Mouse (Mus musculus) large intestine, adult 2 months (tissue): ENCODE data around the gene Zfp207. TPM values are rescaled to one million over a fixed set of nuclear protein-coding genes. Genes with fewer than 3 reads are reported as not detected.
"Not testable (repeated sequence)": the region's sequence is repeated elsewhere in the genome, so short reads cannot be mapped to it uniquely, and the experiment has no call there.

ENCODE experiments used
- DNase-seq: peaks from one replicate; pipeline ENCODE4 v3.0.0-alpha.2; 2012; ENCODE audit warnings: low read depth, low spot score
- WGBS: fragments of 180-500 bp; shearing (Covaris S2); methylation state at CpG from one replicate; pipeline ENCODE4 v1.1.7; 2018; 5-methylcytosine and 5-hydroxymethylcytosine counted together
- polyA plus RNA-seq: library from polyadenylated mRNA; depleted of rRNA; stranded (reverse); fragments of >200 nt; gene quantifications from 2 replicates; pipeline ENCODE4 v1.2.3, GENCODE M21; 2012

The Zfp207 gene
- polyA plus RNA-seq, 1 experiment: 73.8 TPM

- no peak for DNase-seq
- WGBS: 82% methylated on average over 4 of the region's 4 CpGs
These were observed 13.5 kb downstream of the Zfp207 start for GRCm38 (mm10) chr11:80396617-80397016.

GRCm38 (mm10) chr11:80407878-80408277, 24.8 kb downstream of the Zfp207 start:
- not testable (repeated sequence) for DNase-seq
- WGBS: 93% methylated on average over 6 of the region's 6 CpGs

- no peak for DNase-seq
- WGBS: 92% methylated on average over 2 of the region's 2 CpGs
These were observed 27.3 kb downstream of the Zfp207 start for GRCm38 (mm10) chr11:80410377-80410776.

- WGBS: 83% methylated on average over 5 of the region's 5 CpGs
- no peak for DNase-seq
These were observed 34.0 kb downstream of the Zfp207 start for GRCm38 (mm10) chr11:80417085-80417484.

GRCm38 (mm10) chr11:80419743-80420142, 36.7 kb downstream of the Zfp207 start:
- DNase-seq: no peak
- 76% methylated on average over 1 of the region's 1 CpGs for WGBS

- no peak for DNase-seq
- 32% methylated on average over 2 of the region's 2 CpGs for WGBS
These were observed 37.3 kb downstream of the Zfp207 start for GRCm38 (mm10) chr11:80420202-80420984.

GRCm38 (mm10) chr11:80421421-80422047, 38.5 kb downstream of the Zfp207 start:
- WGBS: 83% methylated on average over 7 of the region's 7 CpGs
- DNase-seq: no peak

- no peak for DNase-seq
- 86% methylated on average over 2 of the region's 2 CpGs for WGBS
These were observed 41.6 kb downstream of the Zfp207 start for GRCm38 (mm10) chr11:80424691-80425090.

- DNase-seq: no peak
- 53% methylated on average over 5 of the region's 5 CpGs for WGBS
These were observed 42.2 kb downstream of the Zfp207 start for GRCm38 (mm10) chr11:80425247-80425778.

GRCm38 (mm10) chr11:80426029-80426813, 43.1 kb downstream of the Zfp207 start:
- not testable (repeated sequence) for DNase-seq
- WGBS: 75% methylated on average over 16 of the region's 16 CpGs

- DNase-seq: peak; percentile 87
- under 1% methylated on average over 57 of the region's 58 CpGs for WGBS
These were observed 45.4 kb downstream of the Zfp207 start, which contains the start of gene Psmd11 for GRCm38 (mm10) chr11:80428381-80429008. Gene Psmd11, plus strand, starts transcription at chr11:80428615.

- DNase-seq: no peak
- under 1% methylated on average over 37 of the region's 37 CpGs for WGBS
These were observed 46.0 kb downstream of the Zfp207 start for GRCm38 (mm10) chr11:80429009-80429475.

- DNase-seq: no peak
- WGBS: 29% methylated on average over 14 of the region's 14 CpGs
These were observed 46.6 kb downstream of the Zfp207 start for GRCm38 (mm10) chr11:80429500-80430166.

GRCm38 (mm10) chr11:80430366-80430910, 47.4 kb downstream of the Zfp207 start:
- 88% methylated on average over 3 of the region's 3 CpGs for WGBS
- DNase-seq: no peak

GRCm38 (mm10) chr11:80446916-80447315, 63.8 kb downstream of the Zfp207 start:
- no peak for DNase-seq
- 87% methylated on average over 3 of the region's 3 CpGs for WGBS

GRCm38 (mm10) chr11:80449859-80450258, 66.8 kb downstream of the Zfp207 start:
- 93% methylated on average over 2 of the region's 2 CpGs for WGBS
- no peak for DNase-seq

- WGBS: 83% methylated on average over 3 of the region's 3 CpGs
- no peak for DNase-seq
These were observed 69.2 kb downstream of the Zfp207 start for GRCm38 (mm10) chr11:80452242-80452641.

- 93% methylated on average over 1 of the region's 1 CpGs for WGBS
- no peak for DNase-seq
These were observed 70.1 kb downstream of the Zfp207 start for GRCm38 (mm10) chr11:80453198-80453597.
